13 mouse cellular contexts compared by ENCODE assay signal in genomic region chr2:28909818-28910710, GRCm38 (mm10). TPM values are rescaled to one million over a fixed set of nuclear protein-coding genes. Genes with fewer than 3 reads are reported as not detected.
DNase-seq lines count a peak whose midpoint lies in the region; ATAC-seq and TF ChIP-seq lines count a peak whose summit lies in the region.
"Had no signal": no experiment of that assay in that cellular context is flagged by ENCODE, and none has a peak within 500 bp of the region (broad histone marks: within the 10 kb centered on the region; RNA-seq: fewer than 3 reads in every experiment).

No protein-coding gene starts in this region.

- DNase-seq in heart, adult 18-20 months, result no peak
- peak; percentile 34 for DNase-seq in hindbrain, embryonic 11.5 days (ENCODE audit: low spot score)
- no peak for DNase-seq in left cerebral cortex, postnatal 14 days (ENCODE audit: low spot score in 2 of 2)
- DNase-seq in lung, postnatal 10 days, result no peak
- no peak for DNase-seq in right cerebral cortex, postnatal 14 days
- DNase-seq: cerebellum, adult 9-11 months; lung, embryonic 14.5 days; thymus, postnatal 14 days had no signal

- no peak overlapping the region for H3K9ac ChIP-seq in heart, embryonic 15.5 days
- H3K9ac ChIP-seq in ES-Bruce4 (ENCODE audit: low read depth, poor library complexity, severe bottlenecking), result peak overlapping the region; percentile 38
- H3K9ac ChIP-seq in hindbrain, embryonic 11.5 days (ENCODE audit: low read depth, low read length), result no peak overlapping the region
- H3K9ac ChIP-seq in midbrain, embryonic 13.5 days (replicated peaks), result peak overlapping the region; percentile 66
- H3K9ac ChIP-seq: lung, embryonic 14.5 days had no signal

- H3K4me3 ChIP-seq in heart, embryonic 15.5 days, result no peak overlapping the region
- peak overlapping the region; percentile 43; the same call in 1 of the 2 replicates for H3K4me3 ChIP-seq in ES-Bruce4 (ENCODE audit: low read depth, low read length)
- H3K4me3 ChIP-seq in hindbrain, embryonic 11.5 days (ENCODE audit: low read depth, low read length), result no peak overlapping the region
- H3K4me3 ChIP-seq in midbrain, embryonic 13.5 days (replicated peaks), result peak overlapping the region; percentile 43

- peaks cover 95% of the 10 kb centered on the region for H3K27me3 ChIP-seq in heart, embryonic 15.5 days
- H3K27me3 ChIP-seq in ES-Bruce4 (ENCODE audit: control insufficient read depth, insufficient read depth, low read length, poor library complexity, severe bottlenecking), result peaks cover 9% of the 10 kb centered on the region; the same call in 1 of the 2 replicates
- peaks cover 91% of the 10 kb centered on the region for H3K27me3 ChIP-seq in hindbrain, embryonic 11.5 days (ENCODE audit: control insufficient read depth, insufficient read depth, low read length)
- H3K27me3 ChIP-seq in midbrain, embryonic 13.5 days, result peaks cover 95% of the 10 kb centered on the region

- intact Hi-C loops in left cerebral cortex, postnatal 14 days (cut with DNase I), result no loop called here

- H3K27ac ChIP-seq in heart, embryonic 15.5 days, result no peak overlapping the region
- no peak overlapping the region for H3K27ac ChIP-seq in ES-Bruce4 (ENCODE audit: insufficient read depth, low read length)
- H3K27ac ChIP-seq in hindbrain, embryonic 11.5 days (ENCODE audit: low read depth, low read length), result no peak overlapping the region
- peak overlapping the region; percentile 86 for H3K27ac ChIP-seq in midbrain, embryonic 13.5 days

- no peak for TF ChIP-seq POLR2A in ES-Bruce4 (IDR thresholded peaks at IDR 0.05; ENCODE audit: insufficient read depth, low read length)

- H3K36me3 ChIP-seq in heart, embryonic 15.5 days, result peaks cover 6% of the 10 kb centered on the region; the same call in 1 of the 2 replicates
- H3K36me3 ChIP-seq in ES-Bruce4 (ENCODE audit: control insufficient read depth, insufficient read depth, low read length, poor library complexity, severe bottlenecking), result no peaks in the 10 kb centered on the region; the same call in 1 of the 2 replicates
- no peaks in the 10 kb centered on the region for H3K36me3 ChIP-seq in hindbrain, embryonic 11.5 days (ENCODE audit: control insufficient read depth, insufficient read depth, low read length)
- H3K36me3 ChIP-seq in midbrain, embryonic 13.5 days, result peaks cover 8% of the 10 kb centered on the region; the same call in 1 of the 2 replicates

- H3K4me2 ChIP-seq in heart, embryonic 15.5 days, result peak overlapping the region; percentile 66; the same call in 1 of the 2 replicates
- no peak overlapping the region for H3K4me2 ChIP-seq in hindbrain, embryonic 11.5 days (replicated peaks; ENCODE audit: low read depth, low read length)
- H3K4me2 ChIP-seq in midbrain, embryonic 13.5 days (replicated peaks), result peak overlapping the region; percentile 54

- 9% methylated on average over 25 of the region's 25 CpGs for WGBS in heart, embryonic 15.5 days
- 5% methylated on average over 25 of the region's 25 CpGs for WGBS in hindbrain, embryonic 11.5 days
- 5% methylated on average over 25 of the region's 25 CpGs for WGBS in midbrain, embryonic 13.5 days

- ATAC-seq in heart, embryonic 15.5 days (replicated peaks; ENCODE audit: insufficient number of reproducible peaks, insufficient read depth, low FRiP score, low read depth), result no peak
- ATAC-seq in hindbrain, embryonic 11.5 days (ENCODE audit: low FRiP score), result no peak
- ATAC-seq in midbrain, embryonic 13.5 days, result no peak
- ATAC-seq: CD4-positive, CD25-positive, alpha-beta regulatory T cell, adult 4 months had no signal

- no peaks in the 10 kb centered on the region for H3K9me3 ChIP-seq in heart, embryonic 15.5 days (replicated peaks)
- no peaks in the 10 kb centered on the region for H3K9me3 ChIP-seq in ES-Bruce4 (replicated peaks; ENCODE audit: control insufficient read depth, insufficient read depth, low read length, poor library complexity, severe bottlenecking)
- no peaks in the 10 kb centered on the region for H3K9me3 ChIP-seq in hindbrain, embryonic 11.5 days (ENCODE audit: control insufficient read depth, low read length)
- no peaks in the 10 kb centered on the region for H3K9me3 ChIP-seq in midbrain, embryonic 13.5 days

- H3K4me1 ChIP-seq in heart, embryonic 15.5 days (replicated peaks), result peaks cover 21% of the 10 kb centered on the region
- H3K4me1 ChIP-seq in ES-Bruce4 (ENCODE audit: control insufficient read depth, insufficient read depth, low read length), result peaks cover 3% of the 10 kb centered on the region
- peaks cover 18% of the 10 kb centered on the region for H3K4me1 ChIP-seq in hindbrain, embryonic 11.5 days (replicated peaks; ENCODE audit: control insufficient read depth, insufficient read depth, low read length)
- peaks cover 70% of the 10 kb centered on the region for H3K4me1 ChIP-seq in midbrain, embryonic 13.5 days (replicated peaks)

- no peak for TF ChIP-seq EP300 in ES-Bruce4 (IDR thresholded peaks at IDR 0.05; ENCODE audit: insufficient read depth, low read depth, low read length)

- TF ChIP-seq CTCF in ES-Bruce4 (IDR thresholded peaks at IDR 0.05; ENCODE audit: low read depth, low read length), result no peak

RNA-seq across cellular contexts. Expression of gene Barhl1, which starts 6.4 kb away (rescaled TPM):
- not detected in 2 replicates for polyA plus RNA-seq in heart, embryonic 15.5 days (2015; fragmentation: Nextera tagmentation; extraction: Ambion mirVana)
- not detected for total RNA-seq in heart, adult 18-20 months (2021)
- polyA plus RNA-seq in ES-Bruce4 (2011; ENCODE audit: insufficient read depth, insufficient read length, low read depth, missing spikeins), result 0.56 TPM in 1 of 2 replicates, not detected in the other
- 9.4 and 9.9 TPM in 2 replicates for polyA plus RNA-seq in hindbrain, embryonic 11.5 days (2014; fragmentation: Nextera tagmentation; extraction: Ambion mirVana)
- 29.8 and 41.8 TPM in 2 replicates for polyA plus RNA-seq in midbrain, embryonic 13.5 days (2015; fragmentation: Nextera tagmentation; extraction: Ambion mirVana)
- under 1 TPM in 1 of 2 experiments, not detected in 1; 0.29 TPM for total RNA-seq in left cerebral cortex, postnatal 14 days (2021)
- polyA plus RNA-seq: CD4-positive, CD25-positive, alpha-beta regulatory T cell, adult 4 months; heart, embryonic 16.5 days; lung, embryonic 14.5 days had no signal

Comparison
In these comparisons a context has a peak if more than half of its experiments do, and no peak if none do; other contexts are left out.
1. H3K4me3 ChIP-seq: peak in ES-Bruce4 (single experiment) and midbrain, embryonic 13.5 days (single experiment); none in heart, embryonic 15.5 days (single experiment) and hindbrain, embryonic 11.5 days (single experiment).
2. H3K9ac ChIP-seq: peak in ES-Bruce4 (single experiment) and midbrain, embryonic 13.5 days (single experiment); none in heart, embryonic 15.5 days (single experiment) and hindbrain, embryonic 11.5 days (single experiment).